Mouse (Mus musculus): ENCODE results near the gene Maco1. TPM values are rescaled to one million over a fixed set of nuclear protein-coding genes. Genes with fewer than 3 reads are reported as not detected.
"Not testable (repeated sequence)": the region's sequence is repeated elsewhere in the genome, so short reads cannot be mapped to it uniquely, and the experiment has no call there.

Gene Maco1
- polyA plus RNA-seq, 1 experiment from 2014 or later, result 91.9 TPM

DNA sequence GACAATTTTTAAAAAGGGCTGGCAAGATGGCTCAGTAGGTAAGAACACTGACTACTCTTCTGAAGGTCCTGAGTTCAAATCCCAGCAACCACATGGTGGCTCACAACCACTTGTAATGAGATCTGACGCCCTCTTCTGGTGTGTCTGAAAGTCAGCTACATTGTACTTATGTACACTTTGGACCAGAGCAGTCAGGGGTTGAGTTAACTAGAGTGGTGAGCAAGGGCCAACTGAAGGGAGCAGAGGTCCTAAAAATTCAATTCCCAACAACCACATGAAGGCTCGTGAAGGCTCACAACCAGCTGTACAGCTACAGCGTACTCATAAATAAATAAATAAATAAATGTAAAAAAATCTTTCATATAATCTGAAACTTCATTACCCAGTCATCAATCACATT, 14.4 kb downstream of the Maco1 start:
- not testable (repeated sequence) for H3K27me3 ChIP-seq (replicated peaks); H3K36me3 ChIP-seq; H3K4me2 ChIP-seq; H3K27ac ChIP-seq (replicated peaks); ATAC-seq (ENCODE audit: low FRiP score); H3K9ac ChIP-seq (replicated peaks); H3K4me3 ChIP-seq (replicated peaks); H3K9me3 ChIP-seq (replicated peaks); H3K4me1 ChIP-seq
- WGBS, result 91% methylated on average over 3 of the region's 3 CpGs

DNA sequence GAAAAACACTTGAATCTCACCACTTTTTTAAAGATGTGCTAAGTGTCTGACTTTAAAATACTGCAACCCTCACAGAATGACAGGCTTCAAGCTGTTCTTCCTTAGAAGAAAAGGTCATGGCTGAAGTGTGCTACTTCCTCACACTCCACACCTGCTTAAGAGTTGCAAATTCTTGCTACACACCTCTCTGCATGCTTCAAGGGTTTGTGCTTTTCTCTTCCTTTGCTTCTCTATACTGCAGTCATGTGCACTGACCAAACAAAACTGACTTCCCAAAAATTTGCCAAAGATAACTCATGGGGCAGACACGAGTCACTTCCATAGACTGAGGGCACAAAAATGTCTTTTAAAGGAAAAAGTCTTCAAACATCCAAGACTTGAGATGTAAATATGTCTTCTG, 14.9 kb downstream of the Maco1 start:
- no peaks in the 10 kb centered on the region for H3K27me3 ChIP-seq (replicated peaks)
- no peak for ATAC-seq (ENCODE audit: low FRiP score)
- H3K4me1 ChIP-seq, result peaks cover 10% of the 10 kb centered on the region
- H3K4me2 ChIP-seq, result no peak overlapping the region
- no peaks in the 10 kb centered on the region for H3K9me3 ChIP-seq (replicated peaks)
- no peak overlapping the region for H3K27ac ChIP-seq (replicated peaks)
- H3K9ac ChIP-seq (replicated peaks), result no peak overlapping the region
- H3K36me3 ChIP-seq, result 0 out of 2 replicates have a peak, but pooled peaks cover 8% of the 10 kb centered on the region
- no peak overlapping the region for H3K4me3 ChIP-seq (replicated peaks)
- WGBS, result 74% methylated on average over 1 of the region's 1 CpGs

DNA sequence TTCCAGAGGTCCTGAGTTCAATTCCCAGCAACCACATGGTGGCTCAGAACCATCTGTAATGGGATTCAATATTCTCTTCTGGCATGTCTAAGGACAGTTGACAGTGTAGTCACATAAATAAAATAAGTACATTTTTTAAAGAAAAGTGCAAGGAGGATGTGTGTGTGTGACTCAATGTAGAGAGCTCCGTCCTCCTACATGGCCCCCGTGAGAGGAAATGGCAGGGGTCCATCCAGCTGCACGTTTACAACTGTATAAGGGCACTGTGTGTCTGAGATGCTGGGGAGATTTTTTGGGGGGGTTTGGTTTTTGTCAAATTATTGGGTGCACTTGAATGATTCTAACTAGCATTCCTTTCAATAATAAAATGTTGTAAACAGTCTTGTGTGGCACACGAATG, 17.7 kb downstream of the Maco1 start:
- Histone ChIP-seq H3K4me2 (no peak overlapping the region), H3K27ac (replicated peaks) (no peak overlapping the region), H3K36me3 (peaks cover 21% of the 10 kb centered on the region), H3K9ac (replicated peaks) (no peak overlapping the region), H3K9me3 (replicated peaks) (no peaks in the 10 kb centered on the region), H3K27me3 (replicated peaks) (no peaks in the 10 kb centered on the region), H3K4me3 (replicated peaks) (no peak overlapping the region), H3K4me1 (peaks cover 10% of the 10 kb centered on the region)
- WGBS, result 77% methylated on average over 4 of the region's 4 CpGs
- ATAC-seq (ENCODE audit: low FRiP score), result no peak

DNA sequence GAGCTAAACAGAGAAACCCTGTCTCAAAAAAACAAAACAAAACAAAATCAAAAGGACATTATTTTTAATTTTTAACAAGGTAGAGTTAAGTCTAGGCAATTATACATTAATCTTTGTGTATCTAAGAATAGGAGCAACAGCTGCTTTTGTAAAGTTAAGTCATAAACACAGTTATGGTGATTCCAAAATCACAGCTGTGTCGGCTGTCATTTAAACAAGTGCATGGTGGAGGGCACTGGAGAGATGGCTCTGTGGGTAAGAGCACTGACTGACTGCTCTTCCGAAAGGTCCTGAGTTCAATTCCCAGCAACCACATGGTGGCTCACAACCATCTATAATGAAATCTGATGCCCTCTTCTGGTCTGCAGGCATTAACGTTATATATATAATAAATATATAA, 21.2 kb downstream of the Maco1 start:
- ATAC-seq (ENCODE audit: low FRiP score), result no peak
- no peak overlapping the region for H3K9ac ChIP-seq (replicated peaks)
- H3K27me3 ChIP-seq (replicated peaks), result no peaks in the 10 kb centered on the region
- no peak overlapping the region for H3K4me3 ChIP-seq (replicated peaks)
- WGBS, result 83% methylated on average over 3 of the region's 3 CpGs
- H3K36me3 ChIP-seq, result peaks cover 36% of the 10 kb centered on the region
- no peaks in the 10 kb centered on the region for H3K9me3 ChIP-seq (replicated peaks)
- no peak overlapping the region for H3K4me2 ChIP-seq
- no peaks in the 10 kb centered on the region for H3K4me1 ChIP-seq
- no peak overlapping the region for H3K27ac ChIP-seq (replicated peaks)

DNA sequence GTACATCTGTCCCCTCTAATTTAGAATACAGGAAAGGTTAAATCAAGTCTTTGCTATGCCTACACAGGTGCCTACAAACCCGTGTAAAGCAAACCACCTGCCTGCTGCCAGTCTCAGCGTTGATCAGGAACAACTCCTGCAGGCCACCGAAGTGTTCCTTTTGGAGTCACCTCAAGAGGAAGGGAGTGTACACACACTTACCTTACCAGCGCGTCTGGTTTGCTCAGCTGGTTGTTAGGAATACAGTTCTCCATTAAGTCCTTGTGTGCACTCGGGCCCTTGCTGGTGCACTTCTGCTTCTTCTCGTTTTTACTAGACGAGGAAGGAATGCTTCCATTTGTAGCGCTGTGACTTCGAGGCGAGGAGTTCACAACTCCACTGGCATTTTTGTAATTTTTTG, 25.3 kb downstream of the Maco1 start:
- Histone ChIP-seq H3K4me2 (no peak overlapping the region), H3K36me3 (peaks cover 43% of the 10 kb centered on the region), H3K4me3 (replicated peaks) (no peak overlapping the region), H3K4me1 (peaks cover 4% of the 10 kb centered on the region; the same call in 1 of the 2 replicates), H3K27ac (replicated peaks) (no peak overlapping the region), H3K9me3 (replicated peaks) (no peaks in the 10 kb centered on the region), H3K9ac (replicated peaks) (no peak overlapping the region), H3K27me3 (replicated peaks) (no peaks in the 10 kb centered on the region)
- no peak for ATAC-seq (ENCODE audit: low FRiP score)
- WGBS, result 91% methylated on average over 11 of the region's 11 CpGs

DNA sequence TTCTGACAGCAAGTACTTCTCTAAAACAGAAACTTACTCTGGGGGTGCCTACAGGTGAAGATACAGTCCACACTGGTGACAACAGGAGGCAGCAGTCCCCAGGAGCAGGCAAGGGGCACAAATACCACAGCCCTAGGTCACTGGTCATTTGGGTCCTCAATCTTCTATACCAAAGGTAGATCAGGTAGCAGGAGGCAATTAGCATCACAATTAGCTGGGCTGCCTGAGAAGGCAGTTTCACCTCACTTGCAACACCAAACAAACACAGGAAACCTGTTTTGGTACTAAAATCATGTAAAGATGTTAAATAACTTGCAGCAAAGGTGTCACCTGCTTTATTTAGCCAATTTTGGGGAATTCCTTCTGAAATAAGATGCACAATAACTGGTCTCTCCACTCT, 26.8 kb downstream of the Maco1 start:
- Histone ChIP-seq H3K27me3 (replicated peaks) (no peaks in the 10 kb centered on the region), H3K4me1 (peaks cover 13% of the 10 kb centered on the region), H3K9me3 (replicated peaks) (no peaks in the 10 kb centered on the region), H3K9ac (replicated peaks) (no peak overlapping the region), H3K4me3 (replicated peaks) (no peak overlapping the region), H3K27ac (replicated peaks) (no peak overlapping the region), H3K4me2 (no peak overlapping the region), H3K36me3 (peaks cover 39% of the 10 kb centered on the region)
- ATAC-seq (ENCODE audit: low FRiP score), result no peak

DNA sequence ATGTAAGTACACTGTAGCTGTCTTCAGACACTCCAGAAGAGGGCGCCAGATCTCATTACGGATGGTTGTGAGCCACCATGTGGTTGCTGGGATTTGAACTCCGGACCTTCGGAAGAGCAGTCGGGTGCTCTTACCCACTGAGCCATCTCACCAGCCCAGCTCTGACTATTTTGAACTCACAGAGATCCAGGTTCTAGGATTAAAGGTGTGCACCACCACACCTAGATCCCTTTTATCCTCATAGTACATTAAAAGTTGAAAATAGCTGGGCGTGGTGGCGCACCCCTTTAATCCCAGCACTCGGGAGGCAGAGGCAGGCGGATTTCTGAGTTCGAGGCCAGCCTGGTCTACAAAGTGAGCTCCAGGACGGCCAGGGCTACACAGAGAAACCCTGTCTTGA, 27.3 kb downstream of the Maco1 start:
- not testable (repeated sequence) for H3K27me3 ChIP-seq (replicated peaks); H3K4me2 ChIP-seq; H3K4me3 ChIP-seq (replicated peaks); ATAC-seq (ENCODE audit: low FRiP score); H3K9me3 ChIP-seq (replicated peaks); H3K27ac ChIP-seq (replicated peaks); H3K9ac ChIP-seq (replicated peaks)
- 93% methylated on average over 11 of the region's 11 CpGs for WGBS
- Histone ChIP-seq H3K4me1 (peaks cover 14% of the 10 kb centered on the region), H3K36me3 (peaks cover 36% of the 10 kb centered on the region)

DNA sequence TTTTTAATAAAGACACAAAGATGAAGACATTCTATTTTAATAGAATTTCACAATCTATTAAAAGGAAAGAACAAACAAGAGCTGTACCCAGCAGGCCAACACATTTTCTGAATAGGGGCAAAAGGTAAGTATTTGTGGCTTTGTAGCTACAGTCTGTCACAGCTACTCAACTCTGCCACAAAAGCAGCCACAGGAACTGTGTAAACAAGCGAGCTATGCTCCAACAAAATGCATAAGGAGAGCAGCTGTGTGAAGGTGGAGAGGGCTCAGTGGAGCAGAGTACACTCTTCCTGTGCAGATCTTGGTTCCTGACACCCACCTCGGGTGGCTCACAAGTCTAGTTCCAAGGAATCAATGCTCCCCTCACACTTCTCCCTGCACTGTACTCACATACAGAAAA, 29.6 kb downstream of the Maco1 start:
- H3K4me1 ChIP-seq, result peaks cover 14% of the 10 kb centered on the region
- H3K9me3 ChIP-seq (replicated peaks), result no peaks in the 10 kb centered on the region
- 62% methylated on average over 2 of the region's 2 CpGs for WGBS
- no peak overlapping the region for H3K4me3 ChIP-seq (replicated peaks)
- H3K4me2 ChIP-seq, result no peak overlapping the region
- no peaks in the 10 kb centered on the region for H3K27me3 ChIP-seq (replicated peaks)
- H3K27ac ChIP-seq (replicated peaks), result no peak overlapping the region
- H3K9ac ChIP-seq (replicated peaks), result no peak overlapping the region
- peaks cover 27% of the 10 kb centered on the region for H3K36me3 ChIP-seq
- ATAC-seq (ENCODE audit: low FRiP score), result no peak

DNA sequence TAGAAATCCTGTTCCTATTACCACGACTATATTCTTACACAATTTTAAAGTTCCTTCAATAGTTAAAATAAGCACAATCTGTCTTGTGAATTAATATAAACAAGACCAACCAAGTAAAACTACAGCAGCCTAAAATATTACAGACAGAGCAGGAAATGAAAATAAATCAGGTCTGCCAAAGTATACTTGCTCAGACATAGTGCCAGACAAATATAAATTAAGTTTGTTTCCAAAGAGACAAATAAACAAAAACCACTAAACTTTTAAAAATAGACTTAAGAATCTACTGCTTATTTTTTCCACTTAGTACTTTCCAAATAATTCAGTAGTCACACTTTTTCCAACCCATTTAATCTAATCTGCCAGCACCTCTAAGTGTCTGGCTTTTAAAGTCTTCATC, 32.1 kb downstream of the Maco1 start:
- H3K4me2 ChIP-seq, result no peak overlapping the region
- H3K36me3 ChIP-seq, result peaks cover 17% of the 10 kb centered on the region
- H3K9me3 ChIP-seq (replicated peaks), result no peaks in the 10 kb centered on the region
- 88% methylated on average over 1 of the region's 1 CpGs for WGBS
- no peaks in the 10 kb centered on the region for H3K27me3 ChIP-seq (replicated peaks)
- no peak for ATAC-seq (ENCODE audit: low FRiP score)
- no peak overlapping the region for H3K9ac ChIP-seq (replicated peaks)
- no peak overlapping the region for H3K27ac ChIP-seq (replicated peaks)
- H3K4me1 ChIP-seq, result peaks cover 14% of the 10 kb centered on the region
- H3K4me3 ChIP-seq (replicated peaks), result no peak overlapping the region

DNA sequence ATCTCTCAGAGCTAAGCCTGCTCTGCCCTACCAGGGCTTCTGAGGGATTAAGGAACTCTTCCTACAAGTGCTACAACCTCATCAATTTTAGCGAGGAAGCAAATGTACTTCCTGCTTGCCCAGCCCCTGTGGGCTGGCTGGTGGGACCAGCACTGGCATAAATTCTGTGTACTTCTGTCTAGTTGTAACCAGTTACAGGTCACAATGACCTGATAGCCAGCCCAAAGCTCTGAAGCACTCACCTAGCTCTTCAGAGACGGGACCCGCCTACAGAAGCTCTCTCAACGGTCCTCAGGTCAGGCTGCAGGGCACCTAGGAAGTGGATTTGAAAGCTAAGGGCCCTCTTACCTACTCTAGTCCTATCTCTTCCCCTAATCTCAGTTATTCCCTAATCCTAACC, 35.4 kb downstream of the Maco1 start:
- no peak for ATAC-seq (ENCODE audit: low FRiP score)

DNA sequence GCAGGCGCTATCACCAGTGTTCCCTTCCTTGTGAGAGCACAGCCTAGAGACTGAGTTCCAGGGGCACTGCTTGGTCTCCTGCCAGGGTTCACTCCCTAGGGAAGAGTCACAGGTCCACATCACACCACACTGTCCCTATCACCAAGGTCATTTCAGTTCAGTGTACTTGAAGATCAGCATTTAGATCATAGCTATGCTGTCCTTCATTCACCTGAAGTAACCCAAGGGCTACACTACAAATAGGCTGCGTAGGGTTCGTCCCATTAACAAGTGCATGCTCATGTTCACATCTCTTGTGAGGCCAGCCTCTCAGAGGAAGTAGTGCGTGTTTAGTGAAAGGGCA, 38.9 kb downstream of the Maco1 start:
- H3K36me3 ChIP-seq, result peaks cover 37% of the 10 kb centered on the region

More for the DNA sequence above, 35.4 kb downstream of the Maco1 start:
- Histone ChIP-seq H3K4me1 (peaks cover 24% of the 10 kb centered on the region), H3K27me3 (replicated peaks) (no peaks in the 10 kb centered on the region), H3K27ac (replicated peaks) (no peak overlapping the region), H3K4me2 (no peak overlapping the region), H3K9ac (replicated peaks) (no peak overlapping the region), H3K9me3 (replicated peaks) (no peaks in the 10 kb centered on the region), H3K36me3 (0 out of 2 replicates have a peak, but pooled peaks cover 5% of the 10 kb centered on the region), H3K4me3 (replicated peaks) (no peak overlapping the region)
- 87% methylated on average over 4 of the region's 4 CpGs for WGBS

DNA sequence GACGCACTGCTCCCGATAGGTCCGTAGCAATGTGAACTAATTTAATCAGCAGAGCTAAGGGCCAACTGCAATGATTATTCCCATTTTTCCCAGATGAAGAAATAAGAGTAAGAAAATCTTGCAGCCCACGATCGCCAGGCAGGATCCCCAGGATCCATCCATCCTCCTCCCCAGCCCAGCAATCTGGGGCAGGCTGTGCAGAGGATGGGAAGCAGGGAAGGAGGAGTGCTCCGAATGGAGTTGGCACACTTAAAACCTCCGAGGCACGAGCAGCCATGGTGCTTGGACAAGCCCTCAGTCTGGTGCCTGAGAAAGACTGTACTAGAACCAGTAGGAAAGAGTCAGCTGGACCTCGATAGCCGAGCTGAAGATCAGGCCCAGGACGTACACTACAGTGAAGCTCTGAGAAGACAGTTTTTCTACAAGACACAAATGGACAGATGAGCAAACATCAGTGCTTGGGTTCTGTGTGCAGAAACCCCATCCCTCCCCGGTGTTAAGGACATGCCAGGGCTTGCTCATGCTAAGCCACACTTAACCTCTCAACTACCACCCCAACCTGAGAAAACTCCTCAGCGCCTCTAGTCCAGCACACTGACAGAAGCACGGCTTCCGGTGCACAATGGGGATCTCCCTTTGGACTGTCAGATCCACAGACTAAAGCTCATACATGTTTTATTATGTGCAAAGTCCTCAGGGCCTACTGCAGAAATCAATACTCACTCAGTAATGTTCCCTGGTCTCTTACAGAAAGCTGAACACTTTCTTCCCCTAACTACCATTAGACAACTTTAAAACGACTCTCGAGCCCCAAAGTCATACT, 39.5 kb downstream of the Maco1 start:
- 79% methylated on average over 17 of the region's 17 CpGs for WGBS
- no peak overlapping the region for H3K4me3 ChIP-seq (replicated peaks)
- 0 out of 2 replicates have a peak overlapping the region, but pooled peaks have one; percentile 19 for H3K27ac ChIP-seq (replicated peaks)
- H3K4me2 ChIP-seq, result no peak overlapping the region
- H3K9me3 ChIP-seq (replicated peaks), result no peaks in the 10 kb centered on the region
- H3K36me3 ChIP-seq, result peaks cover 43% of the 10 kb centered on the region
- no peak overlapping the region for H3K9ac ChIP-seq (replicated peaks)
- no peaks in the 10 kb centered on the region for H3K27me3 ChIP-seq (replicated peaks)
- ATAC-seq (ENCODE audit: low FRiP score), result no peak
- H3K4me1 ChIP-seq, result peaks cover 14% of the 10 kb centered on the region; the same call in 1 of the 2 replicates

More for the DNA sequence above, 38.9 kb downstream of the Maco1 start:
- peaks cover 14% of the 10 kb centered on the region; the same call in 1 of the 2 replicates for H3K4me1 ChIP-seq
- H3K9me3 ChIP-seq (replicated peaks), result no peaks in the 10 kb centered on the region
- H3K27me3 ChIP-seq (replicated peaks), result no peaks in the 10 kb centered on the region
- no peak for ATAC-seq (ENCODE audit: low FRiP score)
- no peak overlapping the region for H3K9ac ChIP-seq (replicated peaks)
- H3K27ac ChIP-seq (replicated peaks), result no peak overlapping the region
- no peak overlapping the region for H3K4me3 ChIP-seq (replicated peaks)
- H3K4me2 ChIP-seq, result no peak overlapping the region
- 81% methylated on average over 4 of the region's 4 CpGs for WGBS
